Mouse (Mus musculus): ENCODE data around the gene Pbx1. TPM values are rescaled to one million over a fixed set of nuclear protein-coding genes. Genes with fewer than 3 reads are reported as not detected.

Gene Pbx1
- total RNA-seq, 2 experiments from 2014 or later, result 284 to 303 TPM

DNA sequence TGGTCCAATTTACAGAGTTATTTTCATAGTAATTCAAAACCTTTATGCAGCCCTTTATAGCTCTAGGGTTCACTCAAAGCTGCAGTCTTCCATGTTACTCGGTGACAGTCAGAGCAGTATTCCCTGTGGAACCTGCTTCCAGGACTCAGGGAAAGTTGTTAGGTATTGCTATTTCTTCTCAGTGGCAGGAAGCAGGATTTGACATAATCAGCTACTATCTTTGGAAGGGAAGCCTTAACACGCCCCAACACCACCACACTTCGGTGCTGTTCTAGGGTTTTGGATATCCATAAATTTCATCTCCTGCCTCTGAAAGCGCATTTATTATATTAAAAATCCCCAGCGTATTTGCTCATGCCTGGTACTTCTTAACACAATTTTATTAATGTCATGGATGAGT is 314.0 kb downstream of the Pbx1 start:
- intact Hi-C loops (cut with DNase I), result no loop called here
- DNase-seq, result no peak

DNA sequence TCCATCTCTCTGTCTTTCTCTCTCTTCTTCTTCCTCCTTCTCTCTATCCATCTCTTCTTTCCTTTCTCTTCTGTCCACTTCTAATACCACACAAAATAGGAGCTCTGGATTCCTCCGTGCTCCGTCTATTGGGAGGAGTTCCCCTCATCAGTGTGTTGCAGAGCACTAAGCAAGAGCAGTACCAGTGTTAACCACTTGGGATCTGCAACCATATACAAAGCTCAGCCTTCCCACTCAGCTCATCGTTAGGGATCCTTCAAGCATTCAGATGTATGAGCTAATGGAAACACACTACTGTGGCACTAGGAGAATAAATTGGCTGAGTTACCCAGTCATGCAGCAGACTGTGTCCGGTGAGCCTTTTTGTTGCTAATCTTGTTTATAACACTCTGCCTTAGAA is 314.7 kb downstream of the Pbx1 start:
- intact Hi-C loops (cut with DNase I), result no loop called here
- DNase-seq, result no peak

DNA sequence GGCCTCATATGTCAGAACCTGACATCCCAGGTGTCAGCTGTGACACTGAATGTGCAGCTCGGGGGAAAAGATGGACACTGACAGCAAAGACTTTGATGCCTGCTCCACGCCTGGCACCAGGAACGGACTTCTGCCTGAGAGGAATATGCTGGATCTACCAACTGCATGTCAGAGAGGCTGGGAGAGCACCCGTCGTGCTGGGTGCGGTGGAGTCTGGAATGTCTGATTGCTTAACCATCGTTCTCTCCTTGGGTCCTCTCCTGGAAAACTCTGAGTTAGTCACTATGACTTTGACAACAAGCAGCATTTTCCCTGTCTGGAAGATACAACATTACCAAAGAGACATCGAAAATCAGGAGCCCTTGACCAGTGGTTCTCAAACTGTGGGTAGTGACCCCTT is 322.3 kb downstream of the Pbx1 start:
- DNase-seq, result no peak
- intact Hi-C loops (cut with DNase I), result no loop called here

DNA sequence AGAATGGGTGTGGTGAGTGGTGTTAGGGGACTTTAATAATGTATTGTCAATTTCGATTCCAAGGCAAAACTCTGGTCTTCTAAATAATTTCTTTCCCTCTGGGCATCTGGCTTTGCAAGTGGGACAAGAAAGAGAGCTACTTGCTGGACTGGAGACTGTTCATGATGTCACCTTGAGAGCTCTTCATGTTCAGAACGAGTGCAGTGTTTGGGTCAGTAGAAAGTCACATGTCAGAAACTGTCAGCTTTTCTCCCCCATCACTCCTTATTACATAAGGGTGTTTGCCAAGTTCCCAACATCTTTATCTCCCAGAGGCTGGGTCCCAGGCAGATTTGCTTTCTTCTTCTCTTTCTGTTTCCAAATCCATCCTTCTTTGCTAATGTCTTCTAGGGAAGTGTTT is 328.2 kb downstream of the Pbx1 start:
- intact Hi-C loops (cut with DNase I), result no loop called here
- DNase-seq, result no peak

DNA sequence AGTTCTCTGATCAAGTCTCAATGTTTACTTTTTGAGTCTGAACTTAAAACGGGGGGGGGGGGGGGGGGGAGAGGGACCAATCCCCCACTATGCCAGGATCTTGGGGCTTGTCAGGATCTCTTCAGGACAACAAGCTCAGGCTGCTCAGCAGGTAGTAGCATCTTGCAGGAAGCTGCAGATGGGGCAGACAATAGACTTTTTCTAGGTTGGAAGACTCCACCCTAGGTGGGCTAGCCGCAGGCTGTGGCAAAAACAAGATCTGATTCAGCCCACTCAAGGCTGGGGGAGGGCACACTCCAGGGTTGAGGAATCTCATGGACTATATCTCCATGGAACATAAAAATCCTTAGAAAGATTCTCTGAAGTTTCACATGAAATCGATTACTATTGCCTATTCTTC is 330.6 kb downstream of the Pbx1 start:
- intact Hi-C loops (cut with DNase I), result no loop called here
- DNase-seq, result no peak

DNA sequence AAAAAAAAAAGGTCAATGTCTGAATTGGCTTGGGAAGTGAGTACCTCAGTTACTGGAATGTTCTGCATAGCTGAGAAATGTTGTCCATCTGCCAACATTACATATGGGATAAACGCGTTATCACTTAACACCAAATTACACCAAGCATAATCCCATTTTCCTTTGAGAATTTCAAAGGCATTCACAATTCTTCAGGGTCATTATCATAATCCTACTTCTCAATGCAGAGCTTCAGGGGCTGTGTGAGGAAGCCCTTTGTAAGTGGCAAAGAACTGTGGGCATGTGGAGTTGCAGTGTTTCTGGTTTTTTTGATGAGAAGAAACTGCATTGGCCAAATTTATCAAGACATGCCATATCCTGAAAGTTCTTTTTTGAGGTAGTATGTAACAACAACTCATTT is 333.3 kb downstream of the Pbx1 start:
- intact Hi-C loops (cut with DNase I), result loop anchor here (10.0 kb wide), 2 partner anchors 326 to 1366 kb away; no protein-coding TSS in a partner anchor
- no peak for DNase-seq

DNA sequence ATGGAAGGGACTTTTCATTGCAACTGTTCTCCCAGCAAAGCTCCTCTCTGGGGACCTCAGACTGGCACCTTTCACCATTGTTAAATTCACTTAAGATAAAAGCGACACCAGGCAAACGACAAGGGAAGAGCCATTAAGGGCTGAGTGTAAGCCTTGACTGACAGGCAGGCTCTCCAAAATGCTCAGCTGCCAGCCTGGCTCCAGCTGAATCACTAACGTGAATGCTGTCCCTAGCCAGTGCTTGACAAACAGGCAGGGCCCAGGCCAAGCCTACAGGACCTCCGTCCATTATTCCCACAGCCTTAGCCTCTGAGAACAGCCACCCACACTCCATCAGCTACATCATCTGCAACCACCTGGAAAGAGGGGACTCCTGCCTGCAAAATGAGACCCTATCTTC is 337.4 kb downstream of the Pbx1 start:
- intact Hi-C loops (cut with DNase I), result loop anchor here (10.0 kb wide), 2 partner anchors 330 to 1370 kb away; no protein-coding TSS in a partner anchor
- no peak for DNase-seq

DNA sequence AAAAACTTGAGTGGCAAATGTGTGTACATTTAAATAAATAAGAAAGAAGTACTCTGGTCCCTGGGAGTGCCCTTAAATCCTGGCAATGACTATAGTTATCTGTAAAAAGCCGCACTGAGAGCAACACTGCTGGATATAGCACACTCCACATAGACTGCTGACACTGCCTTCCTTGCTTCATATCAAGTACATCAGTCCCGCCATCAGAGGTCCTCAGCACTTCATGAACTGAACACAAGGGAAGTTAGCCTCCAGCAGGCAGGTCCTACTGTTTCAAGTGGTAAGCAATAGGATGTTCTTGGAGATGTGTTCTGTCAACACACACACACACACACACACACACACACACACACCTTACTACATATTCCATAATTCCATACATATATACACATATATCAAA is 339.0 kb downstream of the Pbx1 start:
- intact Hi-C loops (cut with DNase I), result loop anchor here (10.0 kb wide), 2 partner anchors 332 to 1372 kb away; no protein-coding TSS in a partner anchor
- peak; percentile 44 for DNase-seq

DNA sequence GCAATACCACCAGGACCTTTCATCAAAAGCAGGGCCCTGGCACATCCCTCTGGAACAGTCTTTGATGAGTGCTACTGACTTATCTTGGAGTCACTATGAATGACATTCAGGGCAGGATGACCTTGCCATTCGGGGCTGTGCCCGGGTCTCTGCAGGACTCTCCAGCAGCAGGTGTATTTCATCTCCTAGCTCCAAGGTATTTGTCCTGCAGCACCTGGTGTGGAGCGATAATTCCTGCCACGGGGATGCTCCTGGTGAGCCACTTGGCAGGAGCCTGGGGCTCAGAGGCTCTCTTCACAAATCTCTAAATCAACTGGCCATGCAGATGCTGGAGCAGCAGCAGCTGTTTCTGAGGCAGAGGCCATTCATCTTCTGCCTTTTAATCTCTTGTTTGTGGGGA is 340.4 kb downstream of the Pbx1 start:
- no peak for DNase-seq
- intact Hi-C loops (cut with DNase I), result loop anchor here (10.0 kb wide), 2 partner anchors 333 to 1373 kb away; no protein-coding TSS in a partner anchor

DNA sequence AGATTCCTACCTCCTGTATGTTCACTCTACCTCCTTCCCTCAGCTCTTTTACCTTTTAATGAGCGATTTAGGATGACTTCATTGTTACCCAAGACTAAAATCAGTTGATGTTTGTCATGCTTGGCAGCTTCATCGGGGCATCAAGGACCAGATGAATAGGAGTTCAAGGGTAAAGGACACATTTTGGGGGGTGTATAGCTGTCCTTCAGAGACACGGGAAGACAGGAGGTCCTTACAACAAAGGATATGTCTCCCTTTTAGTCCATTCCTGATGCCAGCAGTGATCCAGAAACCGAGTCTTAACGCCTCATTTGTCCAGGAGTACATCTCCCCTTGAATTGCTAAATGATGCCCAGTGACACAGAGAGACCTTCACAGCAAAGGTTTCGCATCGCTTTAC is 343.4 kb downstream of the Pbx1 start:
- intact Hi-C loops (cut with DNase I), result no loop called here
- no peak for DNase-seq

DNA sequence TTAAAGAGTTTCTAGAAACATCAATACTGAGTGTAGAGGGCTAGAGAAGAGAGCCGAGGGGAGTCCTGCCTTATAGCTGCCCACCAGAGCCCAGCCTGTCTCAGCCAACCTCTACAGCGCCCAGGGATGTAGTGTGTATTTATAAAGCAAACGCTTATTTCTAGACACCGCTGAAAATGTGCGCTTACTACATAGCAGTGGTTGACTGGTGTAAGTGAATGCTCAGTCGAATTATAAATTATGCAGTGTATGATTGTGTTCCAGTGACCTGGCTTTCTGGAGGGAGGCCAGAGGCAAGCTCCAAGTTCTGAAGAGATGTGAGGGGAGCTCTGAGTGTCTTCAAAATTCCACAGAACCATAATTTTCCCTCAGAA is 352.7 kb downstream of the Pbx1 start:
- intact Hi-C loops (cut with DNase I), result no loop called here
- no peak for DNase-seq

DNA sequence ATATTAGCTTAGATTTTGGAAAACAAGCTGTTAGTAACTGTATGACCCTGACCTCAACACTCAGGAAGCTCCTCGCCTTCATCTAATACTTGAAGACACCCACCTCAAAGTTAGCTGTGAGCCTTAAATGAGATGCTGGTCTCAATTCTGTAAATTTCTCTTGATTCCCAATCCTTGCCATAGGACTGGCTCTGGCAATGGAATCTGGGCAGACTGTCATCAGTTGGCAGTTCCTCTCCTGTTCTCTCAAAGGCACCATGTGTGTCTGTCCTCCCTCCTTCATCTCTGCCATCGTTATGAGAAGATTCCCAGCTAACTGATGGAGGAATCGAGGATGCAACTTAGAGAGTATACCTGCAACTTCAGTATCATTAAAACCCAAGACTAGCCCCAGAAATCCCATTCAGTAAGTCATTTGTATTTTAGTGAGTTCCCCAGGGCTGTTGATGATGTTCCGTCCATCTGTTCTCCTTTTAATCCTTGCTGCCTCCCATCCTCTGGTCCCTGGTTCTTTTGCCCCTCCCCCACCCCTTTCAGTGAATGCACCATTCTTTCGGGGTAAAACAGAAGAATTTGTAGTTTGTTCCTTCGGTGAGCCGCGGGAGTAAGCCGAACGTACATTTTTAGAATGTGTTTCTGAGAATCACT is 353.2 kb downstream of the Pbx1 start:
- no peak for DNase-seq
- intact Hi-C loops (cut with DNase I), result no loop called here

DNA sequence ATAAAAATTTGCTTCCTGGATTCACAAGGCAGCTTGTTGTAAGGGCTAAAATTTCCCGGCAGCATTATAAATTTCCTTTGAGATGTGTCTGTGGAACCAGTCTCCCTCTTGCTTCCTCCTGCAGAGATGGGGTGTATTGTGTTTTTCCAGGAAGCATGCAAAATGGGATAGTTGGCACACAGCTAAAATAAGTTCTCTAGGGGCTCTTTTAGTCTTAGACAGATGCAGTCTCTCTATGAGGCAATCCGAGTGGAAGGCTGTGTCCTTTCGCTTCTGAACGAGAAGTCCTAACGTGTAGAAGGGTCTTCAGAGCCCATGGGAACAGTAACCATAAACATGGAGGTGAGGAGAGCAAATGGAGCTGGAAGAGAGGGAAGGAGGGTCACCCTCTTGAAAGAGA is 360.1 kb downstream of the Pbx1 start:
- intact Hi-C loops (cut with DNase I), result no loop called here
- no peak for DNase-seq

DNA sequence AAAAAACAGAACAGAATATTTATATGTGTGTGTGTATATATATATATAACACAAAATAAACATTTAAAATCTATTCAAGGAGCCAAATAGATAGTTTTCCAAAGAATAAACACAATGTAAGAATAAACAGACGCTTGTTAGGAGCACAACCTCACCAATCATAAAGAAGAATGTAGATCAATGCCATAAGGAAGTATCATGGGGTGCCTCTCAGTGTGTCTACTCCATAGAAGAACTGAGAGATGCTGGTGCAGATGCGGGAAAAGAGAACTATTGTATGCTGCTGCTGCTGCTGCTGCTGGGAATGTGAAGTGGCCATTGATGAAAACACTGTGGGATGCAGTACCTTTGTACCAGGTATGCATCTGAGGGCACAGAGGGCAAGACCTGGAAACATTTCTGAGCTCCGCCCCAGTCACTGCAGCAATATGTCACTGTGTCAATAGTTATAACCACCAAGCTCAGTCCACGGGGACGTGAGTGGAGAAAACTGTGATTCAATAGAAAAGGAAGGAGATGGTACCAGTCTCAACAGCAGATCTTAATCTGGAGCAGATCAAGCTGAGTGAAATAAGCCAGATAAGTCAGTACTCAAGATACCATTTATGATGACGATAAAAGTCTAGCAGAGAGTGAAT is 361.7 kb downstream of the Pbx1 start:
- intact Hi-C loops (cut with DNase I), result no loop called here
- DNase-seq, result no peak

DNA sequence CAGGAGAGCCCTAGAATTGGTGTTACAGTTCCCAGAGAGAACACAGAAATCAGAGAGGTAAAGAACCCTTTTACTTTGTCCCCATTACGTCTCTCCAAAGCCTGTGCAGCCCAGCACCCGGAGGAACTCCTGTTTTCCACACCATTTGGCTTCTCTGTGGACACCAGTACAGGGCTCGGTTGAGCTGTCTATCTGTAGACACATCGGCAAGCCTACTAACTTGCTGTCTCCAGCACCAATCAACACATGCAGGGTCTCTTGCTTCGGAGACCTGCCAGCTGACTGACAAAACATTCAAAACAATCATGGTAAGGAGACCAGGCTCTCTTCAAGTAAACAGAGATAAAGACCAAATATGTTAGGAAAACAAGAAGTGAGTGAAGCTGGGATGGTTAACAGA is 362.3 kb downstream of the Pbx1 start:
- intact Hi-C loops (cut with DNase I), result loop anchor here (10.0 kb wide), 1 partner anchor 125 kb away; no protein-coding TSS in a partner anchor
- DNase-seq, result no peak
